Mouse (Mus musculus) brain, embryonic 14.5 days (tissue): ENCODE data around the gene 9030025P20Rik.

Experiments
- CTCF ChIP-seq: fragments of 200-500 bp; IDR thresholded peaks from 2 replicates; pipeline ENCODE4 v1.5.1; 2012; ENCODE audit warnings: inconsistent platforms, mild to moderate bottlenecking, moderate library complexity, borderline replicate concordance; ENCODE audit not compliant: insufficient read depth, insufficient read length; ENCODE audit errors: extremely low read depth
- POLR2A ChIP-seq: fragments of 200-500 bp; IDR thresholded peaks from 2 replicates; pipeline ENCODE4 v1.6.1; 2012; ENCODE audit warnings: mild to moderate bottlenecking, inconsistent platforms, borderline replicate concordance; ENCODE audit not compliant: poor library complexity, insufficient read depth, insufficient read length, severe bottlenecking; ENCODE audit errors: extremely low read depth

DNA sequence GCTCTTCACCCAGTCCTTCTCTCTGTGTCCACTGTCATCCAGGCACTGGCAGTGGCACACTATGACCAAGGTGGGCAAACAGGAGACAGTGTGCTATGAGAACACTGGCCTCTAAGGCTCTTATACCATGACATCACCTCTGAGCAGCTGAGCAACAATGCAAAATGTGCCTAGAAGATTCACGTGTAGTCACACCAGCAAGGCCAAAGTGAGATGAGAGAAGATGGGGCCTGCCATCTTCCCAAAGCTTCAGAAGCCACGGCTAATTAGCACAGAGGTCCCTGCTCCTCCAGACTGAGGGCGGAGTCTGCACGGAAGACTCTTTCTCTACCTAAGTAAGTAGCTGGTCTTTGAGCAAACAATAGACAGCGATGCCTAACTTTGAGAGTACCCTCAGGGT lies 49.6 kb upstream of the 9030025P20Rik start:
- no peak for TF ChIP-seq CTCF
- no peak for TF ChIP-seq POLR2A
